Mouse (Mus musculus): Measurements from ENCODE around the gene Tenm2.

Gene Tenm2

GRCm38 (mm10) chr11:37079403-37079802, 156.4 kb downstream of the Tenm2 start:
- no peak for DNase-seq (ENCODE audit: low read depth, low spot score)

GRCm38 (mm10) chr11:37076989-37077598, 158.7 kb downstream of the Tenm2 start:
- DNase-seq (ENCODE audit: low read depth, low spot score): no peak

DNA sequence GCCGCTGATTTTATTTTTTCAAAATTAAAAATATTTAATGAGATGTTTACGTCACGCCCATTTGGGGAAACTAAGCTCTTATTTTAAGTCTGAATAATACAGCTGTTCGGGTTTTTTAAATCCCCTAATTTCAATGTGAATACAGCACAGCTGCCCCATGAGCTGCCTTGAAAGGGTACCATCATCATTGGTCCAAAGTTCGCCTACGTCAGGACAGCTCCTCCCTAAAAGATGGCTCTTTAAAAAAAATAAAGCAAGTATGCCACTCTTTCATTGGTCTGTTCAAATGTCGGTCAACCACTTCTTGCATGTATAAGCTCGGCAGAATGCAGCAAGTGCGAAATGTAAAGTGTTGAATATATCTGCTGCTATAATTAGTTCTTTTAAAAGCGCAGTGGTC, 160.4 kb downstream of the Tenm2 start:
- DNase-seq (ENCODE audit: low read depth, low spot score): no peak

- DNase-seq (ENCODE audit: low read depth, low spot score): no peak
Measured at GRCm38 (mm10) chr11:37065459-37065858, 170.3 kb downstream of the Tenm2 start.

GRCm38 (mm10) chr11:37046671-37047070, 189.1 kb downstream of the Tenm2 start:
- DNase-seq (ENCODE audit: low read depth, low spot score): peak; percentile 59

DNA sequence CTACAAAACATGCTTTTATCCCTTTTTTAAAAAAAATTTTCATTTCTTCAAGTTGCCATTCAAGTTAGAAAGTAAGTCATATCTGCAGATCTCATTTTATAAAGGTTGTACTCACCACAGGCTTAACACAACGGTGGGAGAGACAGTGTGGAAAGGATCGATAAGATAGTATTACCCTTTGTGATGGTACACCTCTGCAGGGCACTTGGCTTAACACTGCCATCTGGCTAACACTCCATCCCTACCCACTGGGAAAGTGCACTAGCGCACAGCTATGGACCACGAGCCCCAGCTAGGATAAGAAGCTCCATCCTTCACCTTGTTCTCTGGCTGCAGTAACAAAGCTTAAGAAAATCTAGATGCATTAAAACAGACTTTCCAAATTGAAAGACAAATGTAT, 194.5 kb downstream of the Tenm2 start:
- DNase-seq (ENCODE audit: low read depth, low spot score): no peak

DNA sequence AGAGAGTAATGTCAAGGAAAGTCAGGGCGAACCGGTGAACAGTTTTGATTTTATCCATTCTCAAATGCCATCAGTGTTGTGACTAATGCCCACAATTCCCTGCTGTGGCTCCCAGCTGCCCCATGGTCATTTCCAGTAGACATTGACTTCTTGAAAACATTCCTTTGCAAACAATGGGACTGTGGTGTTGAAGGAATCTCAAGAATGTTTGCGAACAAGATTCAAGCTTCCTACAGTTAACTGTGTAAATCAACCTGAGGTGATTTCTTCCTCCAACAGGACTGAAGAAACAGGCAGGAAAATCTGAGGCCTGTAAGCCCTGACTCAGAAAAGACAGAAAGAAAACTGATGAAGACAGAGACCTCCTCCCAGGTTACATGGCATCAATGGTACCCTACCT, 196.5 kb downstream of the Tenm2 start:
- peak; percentile 58 for DNase-seq (ENCODE audit: low read depth, low spot score)

DNA sequence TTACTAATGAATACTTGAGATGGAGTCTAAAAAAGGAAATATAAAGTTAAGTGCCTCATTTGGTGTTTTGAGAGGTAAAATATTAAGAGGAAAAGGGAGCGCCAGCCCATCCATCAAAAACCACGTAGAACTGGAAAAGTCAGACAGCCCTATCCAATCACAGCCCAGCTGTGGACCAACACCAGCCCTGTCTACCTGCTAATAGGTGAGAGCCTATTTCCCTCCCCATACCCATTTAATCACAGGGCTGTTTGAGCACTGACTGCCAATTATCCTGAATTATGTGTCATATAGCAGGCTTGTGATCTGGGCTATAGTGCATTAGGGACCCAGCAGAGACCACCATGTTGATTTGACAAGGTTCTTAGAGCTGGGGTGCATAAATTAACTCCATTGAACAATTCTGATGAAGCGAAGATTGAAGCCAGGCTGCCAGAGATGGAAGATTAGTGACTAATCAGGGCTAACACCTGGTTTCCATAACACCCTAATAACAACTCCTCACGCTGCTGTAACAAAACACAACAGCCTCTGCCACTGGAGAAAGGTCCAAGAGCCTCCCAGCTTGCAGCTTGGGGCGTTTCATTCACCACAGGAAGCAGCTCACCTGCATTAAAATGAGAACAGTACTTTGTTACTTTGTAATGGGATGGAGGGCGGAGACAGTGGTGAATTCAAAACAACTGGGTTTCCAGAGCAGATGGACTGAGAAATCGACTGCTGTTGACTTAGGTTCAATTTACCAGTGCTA, 204.3 kb downstream of the Tenm2 start:
- peak; percentile 75 for DNase-seq (ENCODE audit: low read depth, low spot score)

DNA sequence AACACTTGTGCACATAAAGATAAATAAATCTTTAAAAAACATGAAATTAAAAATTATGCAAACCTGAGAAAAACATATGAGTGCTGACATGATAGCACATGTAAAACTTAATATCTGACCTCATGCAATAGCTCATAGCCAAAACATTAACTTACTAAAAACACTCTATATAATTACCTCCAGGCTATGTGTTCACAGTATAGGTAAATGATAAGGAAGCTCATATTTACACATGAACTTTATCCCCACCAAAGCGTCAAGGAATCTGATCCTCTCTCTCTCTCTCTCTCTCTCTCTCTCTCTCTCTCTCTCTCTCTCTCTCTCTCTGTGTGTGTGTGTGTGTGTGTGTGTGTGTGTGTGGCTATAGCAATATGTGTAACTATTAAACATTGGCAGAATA, 223.9 kb downstream of the Tenm2 start:
- DNase-seq (ENCODE audit: low read depth, low spot score): no peak

- no peak for DNase-seq (ENCODE audit: low read depth, low spot score)
Measured at GRCm38 (mm10) chr11:37009243-37009642, 226.5 kb downstream of the Tenm2 start.

DNA sequence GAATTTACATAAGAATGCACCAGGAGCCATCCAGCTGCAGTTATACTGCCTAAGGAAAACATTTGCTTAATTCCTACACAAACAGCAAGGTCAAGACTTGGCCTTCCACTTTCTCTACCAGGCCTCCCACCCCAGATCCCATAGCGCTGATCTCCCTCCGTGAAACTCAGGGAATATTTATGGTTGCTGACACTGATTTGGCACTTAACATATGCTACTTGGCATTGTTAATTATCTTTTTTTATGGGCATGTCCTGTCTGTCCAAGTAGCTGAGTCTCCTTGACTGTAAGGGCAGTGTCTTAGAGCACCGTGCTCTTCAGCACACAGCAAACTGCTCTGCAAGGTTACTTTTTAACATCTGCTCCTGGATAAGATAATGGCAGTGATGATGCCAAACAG, 238.1 kb downstream of the Tenm2 start:
- DNase-seq (ENCODE audit: low read depth, low spot score): no peak

DNA sequence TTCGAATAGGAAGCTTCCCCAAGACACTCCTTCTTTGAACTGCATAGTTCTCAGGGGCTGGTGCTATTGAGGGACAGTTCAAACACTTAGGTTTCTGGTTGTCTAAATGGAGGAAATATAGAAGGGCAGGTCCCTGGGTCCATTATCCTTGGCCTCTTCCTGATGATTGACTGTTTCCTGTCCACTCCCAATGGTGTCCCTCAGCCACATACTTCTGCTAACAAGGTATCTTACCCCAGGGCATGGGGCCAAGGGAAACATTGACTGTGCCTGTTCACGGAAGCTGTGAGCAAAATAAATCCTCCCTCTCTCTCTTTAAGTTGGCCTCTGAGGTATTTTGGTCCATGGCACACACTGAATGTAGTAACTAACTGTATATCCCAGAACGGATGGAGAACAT, 244.9 kb downstream of the Tenm2 start:
- DNase-seq (ENCODE audit: low read depth, low spot score): no peak

GRCm38 (mm10) chr11:36988776-36989565, 246.8 kb downstream of the Tenm2 start:
- DNase-seq (ENCODE audit: low read depth, low spot score): no peak

GRCm38 (mm10) chr11:36974142-36974541, 261.6 kb downstream of the Tenm2 start:
- no peak for DNase-seq (ENCODE audit: low read depth, low spot score)

DNA sequence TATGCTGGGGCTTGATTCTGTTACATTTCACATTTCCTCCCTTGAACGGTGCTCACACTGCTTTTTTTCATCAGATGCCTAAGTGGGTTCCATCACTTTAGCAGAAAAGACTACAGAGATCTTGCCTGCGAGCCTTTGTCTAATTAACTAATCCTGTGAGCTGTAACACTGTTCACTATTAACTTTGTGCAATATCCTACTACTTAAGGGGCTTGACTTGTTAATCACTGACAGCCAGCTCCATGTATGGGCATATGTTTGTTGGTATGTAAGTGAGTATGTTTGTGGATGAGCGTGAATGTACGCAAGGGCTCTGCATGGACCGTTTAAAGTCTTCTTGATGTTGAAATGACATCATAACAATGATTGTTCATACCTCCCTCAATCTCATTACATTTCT, 277.7 kb downstream of the Tenm2 start:
- no peak for DNase-seq (ENCODE audit: low read depth, low spot score)

DNA sequence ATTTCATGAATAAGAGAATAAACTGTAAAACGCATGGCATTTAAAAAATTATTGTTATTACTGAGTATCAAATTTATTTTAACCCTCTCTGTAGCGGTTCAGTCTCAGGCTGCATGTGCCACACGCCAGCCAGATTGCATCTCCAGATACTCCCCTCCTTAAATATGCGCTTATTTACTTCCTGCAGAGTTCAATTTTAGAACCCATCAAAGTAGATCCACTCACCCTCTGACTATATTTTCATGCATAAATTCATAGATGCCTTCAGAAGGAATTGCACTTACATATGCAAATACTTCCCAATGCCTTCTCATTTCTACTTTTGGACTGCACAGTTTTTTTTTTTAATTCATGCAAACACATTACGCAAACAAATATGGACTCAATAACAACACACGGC, 294.3 kb downstream of the Tenm2 start:
- no peak for DNase-seq (ENCODE audit: low read depth, low spot score)

DNA sequence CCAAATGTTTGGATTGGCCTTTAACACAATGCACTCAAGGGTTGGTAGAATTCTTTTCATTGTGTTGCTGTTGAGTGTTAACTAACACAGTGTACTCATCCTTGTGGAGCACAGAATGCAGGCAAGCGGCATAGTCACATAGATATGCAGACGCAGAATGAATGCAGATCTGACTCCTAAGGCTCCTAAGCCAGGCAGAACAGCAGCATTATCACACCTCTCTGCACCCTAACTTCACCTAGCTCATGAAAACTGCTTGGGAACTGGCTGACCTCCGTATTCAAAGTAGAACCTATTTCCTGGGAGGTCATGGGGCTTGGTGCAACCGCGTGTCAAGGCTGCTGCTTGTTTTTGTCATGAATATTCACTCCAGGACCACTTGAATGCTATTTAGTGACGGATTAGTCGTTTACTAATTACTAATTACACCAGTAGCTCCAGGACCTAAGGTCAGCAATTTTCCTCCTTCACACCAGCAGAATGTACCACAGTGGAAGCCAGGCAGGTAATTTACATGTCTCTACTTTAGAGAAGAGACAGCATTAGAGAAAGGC, 295.1 kb downstream of the Tenm2 start:
- DNase-seq (ENCODE audit: low read depth, low spot score): no peak

- no peak for DNase-seq (ENCODE audit: low read depth, low spot score)
Measured at GRCm38 (mm10) chr11:36929817-36930216, 305.9 kb downstream of the Tenm2 start.

- DNase-seq (ENCODE audit: low read depth, low spot score): no peak
Measured at GRCm38 (mm10) chr11:36926705-36927406, 308.9 kb downstream of the Tenm2 start.

GRCm38 (mm10) chr11:36919301-36919700, 316.5 kb downstream of the Tenm2 start:
- DNase-seq (ENCODE audit: low read depth, low spot score): no peak

- DNase-seq (ENCODE audit: low read depth, low spot score): peak; percentile 50
Measured at GRCm38 (mm10) chr11:36911406-36911805, 324.4 kb downstream of the Tenm2 start.

DNA sequence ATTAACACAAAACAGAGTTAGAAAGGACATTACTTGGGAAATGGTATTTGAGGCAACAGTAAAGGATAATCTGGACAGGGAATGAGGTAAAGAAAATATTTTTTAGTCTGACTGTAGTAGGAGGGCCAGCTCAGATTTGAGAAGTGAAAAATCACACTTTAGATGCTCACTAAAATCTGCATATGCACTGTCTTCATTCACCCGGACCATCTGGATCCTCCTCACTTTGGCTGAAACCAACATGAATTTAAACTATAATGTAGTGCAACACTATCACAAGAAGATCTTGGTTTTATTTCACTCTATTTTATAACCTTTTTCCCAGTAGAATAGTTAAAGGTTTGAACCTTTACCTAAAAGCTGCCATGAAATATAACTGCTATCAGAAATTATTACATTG, 326.7 kb downstream of the Tenm2 start:
- no peak for DNase-seq (ENCODE audit: low read depth, low spot score)

Measured in ZHBTc4 (cell line).